Mouse (Mus musculus): ENCODE measurements around the gene Gm37240. TPM values are rescaled to one million over a fixed set of nuclear protein-coding genes. Genes with fewer than 3 reads are reported as not detected.

The Gm37240 gene
- polyA plus RNA-seq, 1 experiment from 2014 or later = 0.52 TPM

- ATAC-seq = no peak
- Histone ChIP-seq H3K9ac (no peak overlapping the region), H3K27ac (no peak overlapping the region), H3K27me3 (replicated peaks) (no peaks in the 10 kb centered on the region), H3K36me3 (no peaks in the 10 kb centered on the region), H3K4me1 (no peaks in the 10 kb centered on the region), H3K9me3 (replicated peaks) (no peaks in the 10 kb centered on the region), H3K4me2 (no peak overlapping the region), H3K4me3 (no peak overlapping the region)
- WGBS (ENCODE audit: insufficient replicate concordance) = 51% methylated on average over 11 of the region's 11 CpGs
These were observed 780.4 kb downstream of the Gm37240 start for GRCm38 (mm10) chr3:85106956-85107355.

GRCm38 (mm10) chr3:85104301-85104700 lies 783.0 kb downstream of the Gm37240 start:
- WGBS (ENCODE audit: insufficient replicate concordance) = 41% methylated on average over 5 of the region's 5 CpGs
- H3K4me1 ChIP-seq = no peaks in the 10 kb centered on the region
- no peaks in the 10 kb centered on the region for H3K27me3 ChIP-seq (replicated peaks)
- H3K36me3 ChIP-seq = no peaks in the 10 kb centered on the region
- no peak overlapping the region for H3K27ac ChIP-seq
- no peak overlapping the region for H3K4me2 ChIP-seq
- no peak overlapping the region for H3K4me3 ChIP-seq
- H3K9ac ChIP-seq = no peak overlapping the region
- no peak for ATAC-seq
- H3K9me3 ChIP-seq (replicated peaks) = no peaks in the 10 kb centered on the region

- Histone ChIP-seq H3K36me3 (no peaks in the 10 kb centered on the region), H3K27ac (no peak overlapping the region), H3K4me3 (no peak overlapping the region), H3K4me1 (no peaks in the 10 kb centered on the region), H3K9me3 (replicated peaks) (no peaks in the 10 kb centered on the region), H3K4me2 (no peak overlapping the region), H3K9ac (no peak overlapping the region), H3K27me3 (replicated peaks) (no peaks in the 10 kb centered on the region)
- no peak for ATAC-seq
- 69% methylated on average over 21 of the region's 21 CpGs for WGBS (ENCODE audit: insufficient replicate concordance)
These were observed 806.3 kb downstream of the Gm37240 start for GRCm38 (mm10) chr3:85080882-85081558.

GRCm38 (mm10) chr3:85064113-85064512 lies 823.2 kb downstream of the Gm37240 start:
- Histone ChIP-seq H3K4me1 (no peaks in the 10 kb centered on the region), H3K27me3 (replicated peaks) (no peaks in the 10 kb centered on the region)

GRCm38 (mm10) chr3:85060153-85060552 lies 827.2 kb downstream of the Gm37240 start:
- no peak overlapping the region for H3K9ac ChIP-seq
- H3K36me3 ChIP-seq = no peaks in the 10 kb centered on the region
- H3K4me2 ChIP-seq = no peak overlapping the region
- H3K4me3 ChIP-seq = no peak overlapping the region
- no peaks in the 10 kb centered on the region for H3K4me1 ChIP-seq
- no peaks in the 10 kb centered on the region for H3K27me3 ChIP-seq (replicated peaks)
- WGBS (ENCODE audit: insufficient replicate concordance) = 73% methylated on average over 7 of the region's 7 CpGs
- H3K27ac ChIP-seq = no peak overlapping the region
- ATAC-seq = no peak
- H3K9me3 ChIP-seq (replicated peaks) = no peaks in the 10 kb centered on the region

More at GRCm38 (mm10) chr3:85064113-85064512, 823.2 kb downstream of the Gm37240 start:
- ATAC-seq = no peak
- Histone ChIP-seq H3K4me2 (no peak overlapping the region), H3K9ac (no peak overlapping the region), H3K36me3 (no peaks in the 10 kb centered on the region), H3K9me3 (replicated peaks) (no peaks in the 10 kb centered on the region), H3K4me3 (no peak overlapping the region), H3K27ac (no peak overlapping the region)
- 69% methylated on average over 7 of the region's 7 CpGs for WGBS (ENCODE audit: insufficient replicate concordance)

- ATAC-seq = no peak
- WGBS (ENCODE audit: insufficient replicate concordance) = 63% methylated on average over 6 of the region's 6 CpGs
These were observed 830.1 kb downstream of the Gm37240 start for GRCm38 (mm10) chr3:85057245-85057644.

GRCm38 (mm10) chr3:85053526-85053925 lies 833.8 kb downstream of the Gm37240 start:
- Histone ChIP-seq H3K4me3 (no peak overlapping the region), H3K9ac (no peak overlapping the region), H3K9me3 (replicated peaks) (no peaks in the 10 kb centered on the region), H3K27me3 (replicated peaks) (no peaks in the 10 kb centered on the region), H3K4me2 (no peak overlapping the region), H3K27ac (no peak overlapping the region), H3K4me1 (no peaks in the 10 kb centered on the region), H3K36me3 (no peaks in the 10 kb centered on the region)
- no peak for ATAC-seq
- 46% methylated on average over 4 of the region's 4 CpGs for WGBS (ENCODE audit: insufficient replicate concordance)

More at GRCm38 (mm10) chr3:85057245-85057644, 830.1 kb downstream of the Gm37240 start:
- Histone ChIP-seq H3K27me3 (replicated peaks) (no peaks in the 10 kb centered on the region), H3K4me2 (no peak overlapping the region), H3K4me3 (no peak overlapping the region), H3K27ac (no peak overlapping the region), H3K36me3 (no peaks in the 10 kb centered on the region), H3K4me1 (no peaks in the 10 kb centered on the region), H3K9ac (no peak overlapping the region), H3K9me3 (replicated peaks) (no peaks in the 10 kb centered on the region)

GRCm38 (mm10) chr3:85052196-85052595 lies 835.1 kb downstream of the Gm37240 start:
- Histone ChIP-seq H3K4me1 (no peaks in the 10 kb centered on the region), H3K4me3 (no peak overlapping the region), H3K9ac (no peak overlapping the region), H3K4me2 (no peak overlapping the region), H3K27me3 (replicated peaks) (no peaks in the 10 kb centered on the region), H3K9me3 (replicated peaks) (no peaks in the 10 kb centered on the region), H3K27ac (no peak overlapping the region), H3K36me3 (no peaks in the 10 kb centered on the region)
- ATAC-seq = no peak
- WGBS (ENCODE audit: insufficient replicate concordance) = 55% methylated on average over 1 of the region's 1 CpGs

GRCm38 (mm10) chr3:85048569-85048968 lies 838.7 kb downstream of the Gm37240 start:
- no peak for ATAC-seq
- H3K9me3 ChIP-seq (replicated peaks) = no peaks in the 10 kb centered on the region
- no peaks in the 10 kb centered on the region for H3K27me3 ChIP-seq (replicated peaks)
- no peaks in the 10 kb centered on the region for H3K4me1 ChIP-seq
- H3K9ac ChIP-seq = no peak overlapping the region
- H3K4me3 ChIP-seq = no peak overlapping the region
- 75% methylated on average over 5 of the region's 5 CpGs for WGBS (ENCODE audit: insufficient replicate concordance)
- no peaks in the 10 kb centered on the region for H3K36me3 ChIP-seq
- no peak overlapping the region for H3K27ac ChIP-seq
- H3K4me2 ChIP-seq = no peak overlapping the region

GRCm38 (mm10) chr3:85043679-85044218 lies 843.6 kb downstream of the Gm37240 start:
- Histone ChIP-seq H3K9ac (no peak overlapping the region), H3K36me3 (no peaks in the 10 kb centered on the region), H3K4me3 (no peak overlapping the region), H3K4me2 (no peak overlapping the region), H3K27me3 (replicated peaks) (no peaks in the 10 kb centered on the region), H3K9me3 (replicated peaks) (no peaks in the 10 kb centered on the region), H3K27ac (no peak overlapping the region), H3K4me1 (no peaks in the 10 kb centered on the region)
- 82% methylated on average over 8 of the region's 8 CpGs for WGBS (ENCODE audit: insufficient replicate concordance)
- ATAC-seq = no peak

GRCm38 (mm10) chr3:85042126-85042525 lies 845.2 kb downstream of the Gm37240 start:
- Histone ChIP-seq H3K4me2 (no peak overlapping the region), H3K9me3 (replicated peaks) (no peaks in the 10 kb centered on the region), H3K27me3 (replicated peaks) (no peaks in the 10 kb centered on the region), H3K9ac (no peak overlapping the region), H3K4me3 (no peak overlapping the region), H3K4me1 (no peaks in the 10 kb centered on the region), H3K36me3 (no peaks in the 10 kb centered on the region), H3K27ac (no peak overlapping the region)
- WGBS (ENCODE audit: insufficient replicate concordance) = 83% methylated on average over 4 of the region's 4 CpGs
- no peak for ATAC-seq

- no peak overlapping the region for H3K4me2 ChIP-seq
- H3K9ac ChIP-seq = no peak overlapping the region
- no peak overlapping the region for H3K27ac ChIP-seq
- H3K4me1 ChIP-seq = no peaks in the 10 kb centered on the region
- no peak for ATAC-seq
- no peak overlapping the region for H3K4me3 ChIP-seq
- H3K9me3 ChIP-seq (replicated peaks) = no peaks in the 10 kb centered on the region
- no peaks in the 10 kb centered on the region for H3K36me3 ChIP-seq
- no peaks in the 10 kb centered on the region for H3K27me3 ChIP-seq (replicated peaks)
- WGBS (ENCODE audit: insufficient replicate concordance) = 71% methylated on average over 1 of the region's 1 CpGs
These were observed 858.2 kb downstream of the Gm37240 start for GRCm38 (mm10) chr3:85029141-85029540.
